Mouse (Mus musculus): ENCODE measurements at regions not wholly inside any gene's neighbourhood (a gene's known extent, or its start where the extent isn't known, plus 50 kb on each side); places are given as distances from the start of the nearest gene placed in this dataset.

- H3K4me3 ChIP-seq (ENCODE audit: control insufficient read depth in 1 of 2, insufficient read depth in 1 of 2, low read depth in 2 of 2, low read length in 2 of 2), result no peak overlapping the region
- DNase-seq (ENCODE audit: low read depth, low spot score), result no peak
- TF ChIP-seq GATA1 (IDR thresholded peaks at IDR 0.05; ENCODE audit: low read depth, low read length) (no peak), ZC3H11A (IDR thresholded peaks at IDR 0.05; ENCODE audit: low read depth, low read length) (no peak), TAL1 (IDR thresholded peaks at IDR 0.05; ENCODE audit: low read length) (no peak), HCFC1 (IDR thresholded peaks at IDR 0.05; ENCODE audit: low read depth, low read length) (no peak), TCF12 (IDR thresholded peaks at IDR 0.05; ENCODE audit: low read depth, low read length) (no peak), NELFE (IDR thresholded peaks at IDR 0.05; ENCODE audit: low read depth, low read length) (no peak), ZMIZ1 (IDR thresholded peaks at IDR 0.05; ENCODE audit: low read depth, low read length) (no peak), TBP (IDR thresholded peaks at IDR 0.05; ENCODE audit: low read depth, low read length) (no peak), CTCF (IDR thresholded peaks at IDR 0.05 in 2 of 3, conservative IDR thresholded peaks at IDR 0.05 in 1 of 3; ENCODE audit: control insufficient read depth in 1 of 3, insufficient read depth in 1 of 3, low read depth in 2 of 3, low read length in 3 of 3, poor library complexity in 1 of 3, severe bottlenecking in 1 of 3) (no peak), BHLHE40 (IDR thresholded peaks at IDR 0.05; ENCODE audit: borderline replicate concordance, low read depth, low read length) (no peak), MAX (IDR thresholded peaks at IDR 0.05; ENCODE audit: low read length) (no peak), MAZ (IDR thresholded peaks at IDR 0.05; ENCODE audit: low read depth, low read length) (no peak), KAT2A (conservative IDR thresholded peaks at IDR 0.05; ENCODE audit: low read depth, low read length) (no peak), POLR2AphosphoS5 (IDR thresholded peaks at IDR 0.05; ENCODE audit: borderline replicate concordance, low read depth, low read length) (no peak)
- no peaks in the 10 kb centered on the region for H3K36me3 ChIP-seq (ENCODE audit: control insufficient read depth in 1 of 2, insufficient read depth in 2 of 2, low read length in 2 of 2)
- no peaks in the 10 kb centered on the region for H3K79me2 ChIP-seq (ENCODE audit: control insufficient read depth, insufficient read depth, low read length, poor library complexity)
- H3K27ac ChIP-seq (ENCODE audit: control insufficient read depth, low read depth, low read length), result no peak overlapping the region
- no peaks in the 10 kb centered on the region for H3K9me3 ChIP-seq (replicated peaks; ENCODE audit: insufficient read depth, low read length)
- H3K9ac ChIP-seq (ENCODE audit: control insufficient read depth, low read depth, low read length, poor library complexity, severe bottlenecking), result no peak overlapping the region
- no peaks in the 10 kb centered on the region for H3K4me1 ChIP-seq (ENCODE audit: control insufficient read depth in 1 of 2, insufficient read depth in 2 of 2, low read length in 2 of 2)
- H3K27me3 ChIP-seq (ENCODE audit: control insufficient read depth in 1 of 2, insufficient read depth in 2 of 2, low read length in 2 of 2), result no peaks in the 10 kb centered on the region
These were observed 250.3 kb downstream of the Pros1 start for GRCm38 (mm10) chr16:63104383-63104782.

DNA sequence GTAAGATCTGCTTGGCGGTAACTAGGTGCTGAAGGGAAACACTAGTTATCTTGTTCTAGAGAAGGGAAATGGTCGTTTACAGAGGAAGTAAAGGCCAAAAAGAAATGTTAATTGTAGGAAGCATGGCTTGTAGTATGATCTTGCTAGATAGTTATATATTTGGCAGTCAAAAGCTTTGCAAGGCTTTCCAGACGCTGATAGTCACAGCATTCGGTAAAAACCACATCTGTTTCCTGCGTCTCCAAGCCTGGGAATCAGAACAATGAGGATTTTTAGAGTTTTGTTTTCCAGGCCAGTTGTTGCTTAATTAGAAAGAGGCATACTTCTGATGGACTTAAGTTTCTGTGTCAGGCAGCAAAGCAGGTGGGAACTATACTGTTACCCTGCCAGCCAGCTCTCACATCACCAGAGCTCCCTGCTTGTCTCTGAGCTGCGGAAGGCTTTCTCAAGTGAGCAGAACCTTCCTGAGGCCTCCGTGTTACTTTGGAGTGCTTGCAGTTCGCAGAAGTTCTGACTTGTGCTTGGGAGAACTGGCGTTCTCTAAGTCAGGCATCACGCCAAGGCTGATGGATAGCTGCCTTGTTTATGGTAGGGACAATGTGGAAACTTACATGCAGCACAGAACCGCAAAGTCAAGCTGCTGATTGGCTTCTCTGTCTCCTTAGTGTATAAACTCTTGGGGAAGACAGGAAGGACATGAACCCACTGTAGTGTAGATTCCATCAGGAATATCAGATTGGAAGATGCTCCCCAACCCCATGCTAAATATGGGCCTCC, 251.0 kb downstream of the Pros1 start:
- Histone ChIP-seq H3K79me2 (ENCODE audit: control insufficient read depth, insufficient read depth, low read length, poor library complexity) (no peaks in the 10 kb centered on the region), H3K27ac (ENCODE audit: control insufficient read depth, low read depth, low read length) (no peak overlapping the region), H3K9ac (ENCODE audit: control insufficient read depth, low read depth, low read length, poor library complexity, severe bottlenecking) (no peak overlapping the region), H3K4me1 (ENCODE audit: control insufficient read depth in 1 of 2, insufficient read depth in 2 of 2, low read length in 2 of 2) (no peaks in the 10 kb centered on the region), H3K4me3 (ENCODE audit: control insufficient read depth in 1 of 2, insufficient read depth in 1 of 2, low read depth in 2 of 2, low read length in 2 of 2) (no peak overlapping the region), H3K27me3 (ENCODE audit: control insufficient read depth in 1 of 2, insufficient read depth in 2 of 2, low read length in 2 of 2) (no peaks in the 10 kb centered on the region), H3K9me3 (replicated peaks; ENCODE audit: insufficient read depth, low read length) (no peaks in the 10 kb centered on the region), H3K36me3 (ENCODE audit: control insufficient read depth in 1 of 2, insufficient read depth in 2 of 2, low read length in 2 of 2) (no peaks in the 10 kb centered on the region)
- DNase-seq (ENCODE audit: low read depth, low spot score), result no peak
- TF ChIP-seq KAT2A (conservative IDR thresholded peaks at IDR 0.05; ENCODE audit: low read depth, low read length) (no peak), MXI1 (IDR thresholded peaks at IDR 0.05; ENCODE audit: low read depth, low read length) (no peak), CHD1 (IDR thresholded peaks at IDR 0.05; ENCODE audit: low read depth, low read length) (no peak)

All from MEL (cell line).